Mouse (Mus musculus) right cerebral cortex, adult 18-20 months (tissue): ENCODE results near the gene Vamp8.

Source experiments
- DNase-seq: peaks from one replicate; pipeline ENCODE4 v3.0.0; 2022; ENCODE audit warnings: mixed read lengths

Gene Vamp8

DNA sequence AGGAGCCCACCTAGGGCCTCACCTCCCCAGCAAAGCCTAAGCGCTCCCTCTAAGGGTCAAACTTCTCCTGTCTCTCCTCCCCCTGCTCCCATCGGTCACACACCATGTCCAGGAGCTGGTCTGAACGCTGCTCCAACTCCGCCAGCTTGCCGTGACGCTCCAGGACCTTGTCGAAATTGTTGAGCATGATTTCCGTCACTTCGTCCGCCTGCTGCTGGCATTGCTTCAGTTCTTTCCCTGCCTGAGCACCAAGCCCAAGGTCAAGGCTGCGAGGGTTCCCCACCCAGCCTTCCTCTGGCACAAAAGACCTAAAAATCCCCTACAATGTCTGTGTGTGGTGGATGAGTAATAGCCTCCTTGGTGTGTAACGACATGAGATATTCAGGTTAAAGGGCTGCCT lies 20.4 kb downstream of the Vamp8 start:
- no peak for DNase-seq

GRCm38 (mm10) chr6:72369557-72369956 lies 20.9 kb downstream of the Vamp8 start:
- no peak for DNase-seq

- DNase-seq = no peak
These were observed 23.0 kb downstream of the Vamp8 start for GRCm38 (mm10) chr6:72367460-72367974.

DNA sequence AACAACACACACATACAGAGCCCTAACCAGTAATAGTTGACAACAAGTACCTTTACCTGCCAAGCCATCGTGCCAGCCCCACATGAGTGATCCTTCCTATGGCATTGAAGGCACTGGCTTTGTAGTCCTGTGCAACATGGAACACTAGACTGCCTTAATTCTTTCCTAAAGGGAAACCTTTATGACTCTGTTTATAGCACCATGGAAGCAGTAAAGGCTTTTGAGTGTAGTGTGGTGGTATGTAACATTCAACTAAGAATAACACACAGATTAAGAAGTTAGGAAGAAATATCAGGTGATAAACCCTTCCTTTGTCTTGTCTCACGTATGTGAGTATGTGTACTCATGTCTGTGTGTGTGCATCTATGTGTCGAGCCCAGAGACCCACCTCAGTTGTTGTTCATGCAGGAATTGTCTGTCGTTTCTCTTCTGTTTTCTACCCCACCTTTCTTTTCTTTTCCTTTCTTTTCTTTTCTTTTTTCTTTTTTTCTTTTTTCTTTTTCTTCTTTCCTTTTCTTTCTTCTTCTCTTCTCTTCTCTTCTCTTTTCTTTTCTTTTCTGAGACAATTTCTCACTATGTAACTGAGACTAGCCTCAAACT lies 23.6 kb downstream of the Vamp8 start, which contains the start of gene Rnf181:
Rnf181 (minus strand) TSS at position 113 of the 600 bp plus-strand sequence.
- no peak for DNase-seq

DNA sequence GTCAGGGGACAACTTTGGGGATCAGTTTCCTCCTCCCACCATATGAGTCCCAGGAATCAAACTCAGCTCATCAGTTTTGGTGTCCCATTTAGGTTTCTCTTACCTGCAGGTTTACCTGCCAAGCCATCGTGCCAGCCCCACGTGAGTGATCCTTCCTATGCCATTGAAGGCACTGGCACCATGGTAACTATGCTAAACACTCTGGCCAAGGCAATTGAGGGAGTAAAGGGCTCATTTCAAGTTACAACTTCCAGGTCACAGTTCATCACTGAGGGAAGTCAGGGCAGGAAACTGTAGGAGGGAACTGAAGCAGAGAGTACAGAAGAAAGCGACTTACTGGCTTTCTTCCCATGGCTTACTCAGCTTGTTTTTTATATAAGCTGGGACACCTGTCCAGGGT lies 24.2 kb downstream of the Vamp8 start:
- no peak for DNase-seq

DNA sequence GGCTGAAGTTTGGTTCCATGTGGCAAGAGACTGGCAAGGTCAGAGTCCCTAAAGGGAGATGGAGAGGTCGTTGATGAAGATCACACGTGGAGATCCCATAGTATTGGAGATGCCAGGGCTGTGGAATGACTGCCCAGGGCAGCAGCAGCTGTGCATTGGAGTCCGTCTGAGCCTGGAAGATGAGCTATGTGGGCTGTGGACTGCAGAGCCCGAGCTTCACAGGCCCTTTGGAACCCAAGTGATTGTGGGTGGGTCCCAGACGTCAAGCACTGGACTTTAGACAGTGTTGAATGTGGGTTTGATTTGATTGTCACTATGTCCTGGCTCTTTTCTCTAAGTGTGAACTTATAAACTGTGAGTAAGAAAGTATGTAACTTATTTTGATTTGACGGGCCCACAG lies 25.5 kb downstream of the Vamp8 start:
- DNase-seq = no peak

GRCm38 (mm10) chr6:72364009-72364408 lies 26.5 kb downstream of the Vamp8 start:
- DNase-seq = no peak

DNA sequence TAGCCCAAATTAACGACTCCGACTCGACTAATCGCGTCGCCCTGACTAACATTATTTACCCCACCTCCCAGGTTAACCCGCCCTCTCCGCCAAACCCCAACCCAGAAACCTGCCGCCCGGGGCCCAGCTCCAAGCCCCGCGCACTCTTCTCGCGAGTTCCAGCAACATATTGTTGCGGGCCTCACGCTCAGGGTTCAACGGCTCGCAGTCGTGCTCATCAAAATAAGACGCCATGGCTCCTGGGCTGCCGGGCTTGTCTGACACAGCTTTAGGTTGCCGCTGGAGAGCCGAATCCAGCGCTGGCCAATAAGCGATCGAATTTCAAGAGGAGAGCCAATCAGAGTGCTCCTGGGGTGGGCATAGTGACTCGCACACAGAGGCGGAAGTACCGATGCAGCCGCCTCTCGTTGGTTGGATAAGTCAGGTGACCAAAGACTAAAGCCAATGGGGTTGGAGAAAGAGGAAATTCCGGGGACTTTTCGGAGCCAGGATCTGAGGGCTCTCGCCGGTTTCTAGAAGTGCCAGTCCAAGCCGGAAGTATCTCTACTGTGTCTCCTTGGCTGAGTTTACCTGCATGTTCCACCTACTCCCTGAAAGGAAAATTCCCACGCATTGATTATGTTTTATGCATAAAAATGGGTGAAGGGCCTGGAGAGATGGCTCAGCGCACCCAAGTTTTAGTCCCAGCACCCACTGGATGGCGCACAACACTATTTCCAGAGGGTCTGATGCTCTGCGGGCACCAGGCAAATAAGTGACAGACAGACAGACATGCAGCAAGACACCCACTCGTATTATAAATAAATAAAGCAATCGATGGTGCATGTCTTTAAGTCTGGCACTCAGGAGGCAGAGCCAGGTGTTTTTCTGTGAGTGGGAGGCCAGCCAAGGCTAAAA lies 28.1 kb downstream of the Vamp8 start:
- DNase-seq = peak; percentile 97

DNA sequence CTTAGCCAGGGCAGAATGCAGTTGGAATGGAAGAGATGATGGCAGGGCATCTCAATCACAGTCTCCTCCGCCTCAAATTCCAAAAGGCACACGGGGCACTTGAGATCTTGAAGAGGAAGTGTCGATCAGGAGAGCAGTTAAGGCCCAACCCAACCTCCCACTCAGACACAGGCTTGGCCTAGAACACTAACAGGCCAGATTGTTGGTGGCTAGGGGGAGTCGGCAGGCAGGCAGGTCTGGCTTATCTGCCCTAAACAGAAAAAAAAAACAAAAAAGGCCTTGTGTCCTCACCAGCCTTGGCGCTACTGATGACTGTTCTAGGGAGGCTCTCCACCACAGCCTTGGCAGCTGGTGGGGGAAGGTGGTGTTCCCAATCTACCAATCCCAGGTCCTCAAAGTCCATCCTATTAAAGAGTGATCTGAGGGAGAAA lies 29.4 kb downstream of the Vamp8 start:
- no peak for DNase-seq

GRCm38 (mm10) chr6:72360599-72360935 lies 29.9 kb downstream of the Vamp8 start:
- DNase-seq = no peak

DNA sequence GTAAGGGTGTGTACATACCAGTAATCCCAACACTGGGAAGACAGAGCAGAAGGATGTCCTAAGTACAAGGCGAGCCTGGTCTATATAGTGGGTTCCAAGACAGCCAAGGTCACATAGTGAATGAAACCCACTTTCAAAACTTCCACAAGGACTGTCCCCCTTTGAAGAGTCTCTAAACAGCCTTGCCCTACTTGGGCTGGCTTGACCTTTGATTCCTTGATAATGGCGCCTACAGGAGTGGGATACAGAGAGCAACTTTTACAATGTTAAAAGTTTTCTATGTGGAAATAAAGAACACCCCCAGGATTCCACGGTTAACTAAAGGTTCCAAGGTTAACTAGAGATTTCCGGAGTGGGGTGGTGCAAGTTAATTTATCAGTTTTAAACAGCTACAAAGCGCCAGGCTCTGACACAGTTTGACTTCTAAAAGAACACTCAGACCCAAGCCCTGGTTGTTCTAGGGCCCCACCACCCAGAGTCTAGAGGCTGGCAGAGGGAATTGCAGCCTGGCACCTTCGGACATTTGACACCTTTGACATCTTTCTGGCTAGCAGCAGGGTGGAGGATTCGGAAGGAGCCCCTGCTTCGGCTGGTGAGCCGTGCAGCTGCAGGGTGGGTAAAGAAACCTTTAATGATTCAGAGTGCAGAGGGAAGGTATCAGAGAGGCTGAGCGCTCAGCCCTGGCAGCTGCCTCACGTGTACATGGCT lies 30.5 kb downstream of the Vamp8 start:
- DNase-seq = no peak

GRCm38 (mm10) chr6:72359343-72359742 lies 31.2 kb downstream of the Vamp8 start:
- DNase-seq = no peak

DNA sequence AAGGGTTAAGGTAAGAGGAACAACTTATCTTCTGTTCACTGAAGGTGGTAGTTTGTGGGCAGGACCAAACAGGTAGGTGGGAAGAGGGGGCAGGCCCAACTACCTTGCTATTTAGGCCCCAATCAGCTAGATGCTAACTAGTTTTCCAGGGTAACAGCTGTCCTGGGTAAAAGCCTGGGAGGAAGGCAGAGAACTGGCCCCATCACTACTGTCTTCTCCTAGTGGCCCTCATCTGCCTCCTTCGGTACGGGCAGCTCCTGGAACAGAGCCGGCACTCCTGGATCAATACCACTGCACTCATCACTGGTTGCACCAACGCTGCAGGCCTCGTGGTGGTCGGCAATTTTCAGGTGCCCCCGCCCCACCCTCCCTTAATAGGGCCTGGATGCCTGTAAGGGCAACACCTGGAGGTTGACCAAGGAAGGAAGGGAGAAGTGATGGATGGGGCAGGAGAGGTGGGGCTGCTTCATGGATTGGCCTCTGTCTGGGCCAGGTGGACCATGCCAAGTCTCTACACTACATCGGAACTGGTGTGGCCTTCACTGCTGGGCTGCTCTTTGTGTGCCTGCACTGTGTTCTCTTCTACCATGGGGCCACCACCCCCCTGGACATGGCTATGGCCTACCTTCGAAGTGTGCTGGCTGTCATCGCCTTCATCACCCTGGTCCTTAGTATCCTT lies 32.3 kb downstream of the Vamp8 start:
- DNase-seq = no peak

GRCm38 (mm10) chr6:72357164-72358079 lies 33.1 kb downstream of the Vamp8 start:
- DNase-seq = no peak

- DNase-seq = no peak
These were observed 34.4 kb downstream of the Vamp8 start for GRCm38 (mm10) chr6:72356001-72356532.

- DNase-seq = peak; percentile 79
These were observed 35.2 kb downstream of the Vamp8 start, which contains the start of gene Tmem150a for GRCm38 (mm10) chr6:72355066-72355911. TSS of gene Tmem150a (plus strand) at chr6:72355447.

- DNase-seq = no peak
These were observed 36.5 kb downstream of the Vamp8 start for GRCm38 (mm10) chr6:72354025-72354424.

DNA sequence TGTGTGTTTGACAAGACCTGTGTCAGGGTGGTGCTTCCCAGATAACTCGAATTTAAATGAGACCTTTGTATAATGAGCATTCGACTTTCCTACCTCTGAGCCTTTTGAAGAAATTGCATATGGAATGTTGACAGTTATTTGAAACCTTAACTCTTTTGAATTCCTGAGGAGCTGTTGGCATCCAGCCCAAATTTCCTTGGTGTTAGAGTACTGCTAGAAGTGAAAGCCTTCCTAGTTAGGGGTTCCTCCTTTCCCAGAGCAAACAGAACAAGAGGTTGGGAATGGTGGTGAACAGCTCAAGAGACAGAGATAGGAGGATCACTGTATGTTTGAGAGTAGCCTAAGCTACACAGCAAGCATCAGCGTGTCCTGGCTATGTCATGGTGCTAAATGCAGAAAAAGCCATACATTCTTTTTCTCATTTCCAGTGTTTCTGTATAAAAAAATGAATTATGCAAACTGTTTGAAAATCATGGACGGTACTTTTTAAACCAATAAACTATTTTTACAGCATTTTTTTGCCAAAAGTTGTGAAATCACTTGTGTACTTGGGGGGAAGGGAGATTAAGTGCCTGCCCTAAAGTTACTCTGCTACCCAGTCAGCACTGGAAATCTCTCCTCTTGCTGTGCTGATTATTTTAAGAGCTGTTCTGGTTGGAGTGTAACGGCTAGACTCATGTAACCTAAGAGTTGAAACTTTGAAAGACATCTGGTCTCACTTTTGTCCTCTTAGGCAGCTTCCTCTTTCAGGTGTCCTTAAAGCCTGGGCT lies 37.7 kb downstream of the Vamp8 start:
- DNase-seq = no peak

- no peak for DNase-seq
These were observed 40.3 kb downstream of the Vamp8 start for GRCm38 (mm10) chr6:72350214-72350613.

DNA sequence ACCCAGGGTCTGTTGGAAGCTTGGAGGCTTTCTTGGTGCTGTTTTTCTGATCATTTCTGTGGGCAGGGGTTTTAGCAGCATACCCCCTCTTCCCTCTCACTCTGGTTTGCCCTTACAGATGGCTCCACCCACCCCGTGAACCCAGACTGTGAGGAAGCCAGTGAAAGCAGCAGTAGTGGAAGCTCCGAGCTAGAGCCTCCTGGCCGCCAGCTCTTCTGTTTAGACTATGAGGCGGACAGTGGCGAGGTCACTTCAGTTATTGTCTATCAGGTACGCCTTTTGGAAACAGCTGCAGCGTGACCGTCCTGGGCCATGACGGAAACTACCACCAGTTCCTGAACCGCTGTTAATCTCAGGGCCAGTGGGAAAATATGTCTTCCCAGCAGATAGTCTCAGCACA lies 42.1 kb downstream of the Vamp8 start:
- DNase-seq = no peak
